Mouse (Mus musculus) forebrain, embryonic 10.5 days (tissue): Measurements from ENCODE around the gene Prkn. TPM values are rescaled to one million over a fixed set of nuclear protein-coding genes. Genes with fewer than 3 reads are reported as not detected.

Experiments
- DNase-seq: peaks from one replicate; pipeline ENCODE4 v3.0.0-alpha.2; 2017; ENCODE audit warnings: low spot score; ENCODE audit errors: extremely low spot score
- H3K27ac ChIP-seq: fragments of 300-500 bp; sonication (generic); 2 replicates; pipeline ENCODE4 v1.5.1; 2016; ENCODE audit warnings: mild to moderate bottlenecking
- H3K27me3 ChIP-seq: fragments of 300-500 bp; sonication (generic); 2 replicates; pipeline ENCODE4 v1.6.1; 2016; ENCODE audit warnings: mild to moderate bottlenecking; ENCODE audit not compliant: poor library complexity, severe bottlenecking
- H3K36me3 ChIP-seq: fragments of 300-500 bp; sonication (generic); replicated peaks from 2 replicates; pipeline ENCODE4 v1.6.1; 2016; ENCODE audit warnings: mild to moderate bottlenecking, moderate library complexity
- H3K4me1 ChIP-seq: fragments of 300-500 bp; sonication (generic); 2 replicates; pipeline ENCODE4 v1.6.1; 2016
- H3K4me3 ChIP-seq: fragments of 300-500 bp; sonication (generic); 2 replicates; pipeline ENCODE4 v1.5.1; 2016; ENCODE audit warnings: mild to moderate bottlenecking, moderate library complexity
- H3K9me3 ChIP-seq: fragments of 300-500 bp; sonication (generic); 2 replicates; pipeline ENCODE4 v1.6.1; 2016; ENCODE audit warnings: mild to moderate bottlenecking, moderate library complexity
- WGBS: fragments of 180-500 bp; shearing (Covaris S2); methylation state at CpG from one replicate; pipeline ENCODE4 v1.1.7; 2016; 5-methylcytosine and 5-hydroxymethylcytosine counted together
- polyA plus RNA-seq: library from polyadenylated mRNA; unstranded; fragments of >200 nt; fragmentation: Nextera tagmentation; extraction: Ambion mirVana; gene quantifications from 2 replicates; pipeline ENCODE4 v1.2.1, GENCODE M21; 2016

Gene Prkn
- polyA plus RNA-seq, 1 experiment from 2014 or later, result 0.81 TPM

GRCm38 (mm10) chr17:11919581-11919980 lies 1079.4 kb downstream of the Prkn start:
- Histone ChIP-seq H3K27ac (no peak overlapping the region), H3K27me3 (peaks cover 22% of the 10 kb centered on the region), H3K36me3 (no peaks in the 10 kb centered on the region), H3K4me3 (no peak overlapping the region), H3K4me1 (peaks cover 12% of the 10 kb centered on the region; the same call in 1 of the 2 replicates), H3K9me3 (no peaks in the 10 kb centered on the region)
- no peak for DNase-seq
- 97% methylated on average over 6 of the region's 6 CpGs for WGBS

GRCm38 (mm10) chr17:11921026-11921425 lies 1080.8 kb downstream of the Prkn start:
- WGBS, result 89% methylated on average over 9 of the region's 9 CpGs
- no peak overlapping the region for H3K27ac ChIP-seq
- peaks cover 14% of the 10 kb centered on the region for H3K4me1 ChIP-seq
- no peaks in the 10 kb centered on the region for H3K36me3 ChIP-seq
- H3K9me3 ChIP-seq, result no peaks in the 10 kb centered on the region
- no peak for DNase-seq
- H3K27me3 ChIP-seq, result peaks cover 8% of the 10 kb centered on the region; the same call in 1 of the 2 replicates
- H3K4me3 ChIP-seq, result no peak overlapping the region

- no peaks in the 10 kb centered on the region for H3K9me3 ChIP-seq
- WGBS, result 95% methylated on average over 9 of the region's 9 CpGs
- H3K4me3 ChIP-seq, result no peak overlapping the region
- H3K27me3 ChIP-seq, result no peaks in the 10 kb centered on the region
- H3K36me3 ChIP-seq, result no peaks in the 10 kb centered on the region
- no peak overlapping the region for H3K27ac ChIP-seq
- no peak for DNase-seq
- H3K4me1 ChIP-seq, result peaks cover 20% of the 10 kb centered on the region
Observed at GRCm38 (mm10) chr17:11923989-11924388, 1083.8 kb downstream of the Prkn start.

- H3K4me3 ChIP-seq, result no peak overlapping the region
- H3K36me3 ChIP-seq, result no peaks in the 10 kb centered on the region
- WGBS, result 28% methylated on average over 11 of the region's 11 CpGs
- H3K27me3 ChIP-seq, result no peaks in the 10 kb centered on the region
- peak; percentile 18 for DNase-seq
- H3K27ac ChIP-seq, result peak overlapping the region; percentile 62; the same call in 1 of the 2 replicates
- no peaks in the 10 kb centered on the region for H3K9me3 ChIP-seq
- H3K4me1 ChIP-seq, result peaks cover 17% of the 10 kb centered on the region
Observed at GRCm38 (mm10) chr17:11926865-11927386, 1086.7 kb downstream of the Prkn start.

GRCm38 (mm10) chr17:11931641-11932040 lies 1091.5 kb downstream of the Prkn start:
- 92% methylated on average over 4 of the region's 4 CpGs for WGBS

GRCm38 (mm10) chr17:11933737-11934136 lies 1093.6 kb downstream of the Prkn start:
- 53% methylated on average over 5 of the region's 5 CpGs for WGBS
- Histone ChIP-seq H3K27ac (no peak overlapping the region), H3K36me3 (no peaks in the 10 kb centered on the region), H3K4me3 (no peak overlapping the region), H3K4me1 (peaks cover 9% of the 10 kb centered on the region; the same call in 1 of the 2 replicates), H3K27me3 (no peaks in the 10 kb centered on the region), H3K9me3 (no peaks in the 10 kb centered on the region)
- no peak for DNase-seq

More at GRCm38 (mm10) chr17:11931641-11932040, 1091.5 kb downstream of the Prkn start:
- Histone ChIP-seq H3K27me3 (no peaks in the 10 kb centered on the region), H3K36me3 (no peaks in the 10 kb centered on the region), H3K4me1 (peaks cover 17% of the 10 kb centered on the region), H3K4me3 (no peak overlapping the region), H3K27ac (no peak overlapping the region), H3K9me3 (no peaks in the 10 kb centered on the region)
- no peak for DNase-seq

GRCm38 (mm10) chr17:11947436-11947835 lies 1107.3 kb downstream of the Prkn start:
- 0 out of 2 replicates have a peak, but pooled peaks cover 3% of the 10 kb centered on the region for H3K9me3 ChIP-seq
- peaks cover 11% of the 10 kb centered on the region; the same call in 1 of the 2 replicates for H3K27me3 ChIP-seq
- no peaks in the 10 kb centered on the region for H3K36me3 ChIP-seq
- no peak for DNase-seq
- H3K27ac ChIP-seq, result no peak overlapping the region
- 86% methylated on average over 3 of the region's 3 CpGs for WGBS
- no peak overlapping the region for H3K4me3 ChIP-seq
- peaks cover 22% of the 10 kb centered on the region for H3K4me1 ChIP-seq

- peaks cover 22% of the 10 kb centered on the region for H3K4me1 ChIP-seq
- no peak overlapping the region for H3K4me3 ChIP-seq
- WGBS, result 58% methylated on average over 10 of the region's 10 CpGs
- H3K27ac ChIP-seq, result no peak overlapping the region
- 0 out of 2 replicates have a peak, but pooled peaks cover 3% of the 10 kb centered on the region for H3K9me3 ChIP-seq
- H3K36me3 ChIP-seq, result no peaks in the 10 kb centered on the region
- H3K27me3 ChIP-seq, result peaks cover 11% of the 10 kb centered on the region; the same call in 1 of the 2 replicates
- DNase-seq, result no peak
Observed at GRCm38 (mm10) chr17:11949551-11950197, 1109.5 kb downstream of the Prkn start.

GRCm38 (mm10) chr17:11950198-11950594 lies 1110.0 kb downstream of the Prkn start:
- Histone ChIP-seq H3K4me3 (no peak overlapping the region), H3K27ac (no peak overlapping the region), H3K36me3 (no peaks in the 10 kb centered on the region), H3K4me1 (peaks cover 22% of the 10 kb centered on the region), H3K9me3 (0 out of 2 replicates have a peak, but pooled peaks cover 3% of the 10 kb centered on the region), H3K27me3 (peaks cover 11% of the 10 kb centered on the region; the same call in 1 of the 2 replicates)
- no peak for DNase-seq
- 74% methylated on average over 8 of the region's 8 CpGs for WGBS

- Histone ChIP-seq H3K9me3 (peaks cover 17% of the 10 kb centered on the region), H3K27me3 (0 out of 2 replicates have a peak, but pooled peaks cover 11% of the 10 kb centered on the region), H3K4me3 (no peak overlapping the region), H3K4me1 (peaks cover 11% of the 10 kb centered on the region), H3K27ac (no peak overlapping the region), H3K36me3 (no peaks in the 10 kb centered on the region)
- 84% methylated on average over 6 of the region's 6 CpGs for WGBS
- no peak for DNase-seq
Observed at GRCm38 (mm10) chr17:11955317-11955716, 1115.1 kb downstream of the Prkn start.

- peaks cover 14% of the 10 kb centered on the region for H3K4me1 ChIP-seq
- no peak for DNase-seq
- 88% methylated on average over 8 of the region's 8 CpGs for WGBS
Observed at GRCm38 (mm10) chr17:11960492-11960891, 1120.3 kb downstream of the Prkn start.

GRCm38 (mm10) chr17:11962808-11963207 lies 1122.6 kb downstream of the Prkn start:
- no peak overlapping the region; the same call in 1 of the 2 replicates for H3K4me3 ChIP-seq
- H3K4me1 ChIP-seq, result peaks cover 8% of the 10 kb centered on the region
- peaks cover 14% of the 10 kb centered on the region for H3K9me3 ChIP-seq
- DNase-seq, result no peak
- no peaks in the 10 kb centered on the region for H3K27me3 ChIP-seq
- WGBS, result 42% methylated on average over 11 of the region's 11 CpGs
- no peak overlapping the region for H3K27ac ChIP-seq
- no peaks in the 10 kb centered on the region for H3K36me3 ChIP-seq

More at GRCm38 (mm10) chr17:11960492-11960891, 1120.3 kb downstream of the Prkn start:
- no peaks in the 10 kb centered on the region for H3K36me3 ChIP-seq
- no peak overlapping the region for H3K27ac ChIP-seq
- no peak overlapping the region for H3K4me3 ChIP-seq
- no peaks in the 10 kb centered on the region for H3K27me3 ChIP-seq
- H3K9me3 ChIP-seq, result peaks cover 14% of the 10 kb centered on the region

GRCm38 (mm10) chr17:11970160-11970559 lies 1130.0 kb downstream of the Prkn start:
- H3K27me3 ChIP-seq, result peaks cover 20% of the 10 kb centered on the region
- H3K27ac ChIP-seq, result no peak overlapping the region
- no peaks in the 10 kb centered on the region for H3K9me3 ChIP-seq
- no peak for DNase-seq
- WGBS, result 80% methylated on average over 1 of the region's 1 CpGs
- no peaks in the 10 kb centered on the region for H3K36me3 ChIP-seq
- H3K4me1 ChIP-seq, result peaks cover 12% of the 10 kb centered on the region; the same call in 1 of the 2 replicates
- no peak overlapping the region for H3K4me3 ChIP-seq
